Mouse (Mus musculus) gastrocnemius, postnatal 36 days (tissue): ENCODE results near the gene Anks1. TPM values are rescaled to one million over a fixed set of nuclear protein-coding genes. Genes with fewer than 3 reads are reported as not detected.

Source experiments
- DNase-seq, 2 experiments: peaks; one replicate each; pipeline ENCODE4 v3.0.0; 2022
- intact Hi-C: fragments of 180-260 bp; cut with DNase I; formaldehyde crosslinking; loops from one replicate; pipeline ENCODE4 v1.15.1; 2025
- total RNA-seq, 2 experiments: library from RNA; stranded (reverse); gene quantifications; 2 replicates each; pipeline ENCODE4 v1.2.3; 2021

Anks1 gene
- total RNA-seq, 2 experiments from 2014 or later, result 7.8 to 13.0 TPM

DNA sequence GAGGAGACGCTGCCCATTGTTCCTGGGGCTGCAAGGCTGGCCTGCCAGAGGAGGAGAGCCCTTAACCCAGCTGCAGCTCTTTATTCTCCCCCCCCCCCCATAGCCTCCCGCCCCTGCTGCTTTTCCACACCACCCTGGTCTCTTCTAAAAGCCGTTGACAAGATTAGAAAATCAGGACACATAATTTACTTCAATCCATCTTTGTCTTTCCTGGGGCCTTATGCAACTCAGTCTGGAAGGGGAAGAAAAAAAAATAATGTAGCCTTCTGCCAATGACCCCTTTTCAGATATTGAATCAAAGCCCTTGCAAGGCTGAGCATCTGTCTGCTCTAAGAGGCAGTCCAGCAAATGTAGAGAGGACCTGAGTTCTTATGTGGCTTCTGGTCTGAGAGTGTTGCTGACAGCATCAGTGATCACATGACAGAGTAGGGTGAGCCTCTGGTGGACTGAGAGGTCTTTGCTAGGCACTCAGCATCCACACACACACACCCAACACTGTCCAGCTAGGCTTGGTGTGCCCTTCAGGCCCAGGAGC is 124.0 kb downstream of the Anks1 start:
- intact Hi-C loops, result no loop called here
- no peak for DNase-seq

DNA sequence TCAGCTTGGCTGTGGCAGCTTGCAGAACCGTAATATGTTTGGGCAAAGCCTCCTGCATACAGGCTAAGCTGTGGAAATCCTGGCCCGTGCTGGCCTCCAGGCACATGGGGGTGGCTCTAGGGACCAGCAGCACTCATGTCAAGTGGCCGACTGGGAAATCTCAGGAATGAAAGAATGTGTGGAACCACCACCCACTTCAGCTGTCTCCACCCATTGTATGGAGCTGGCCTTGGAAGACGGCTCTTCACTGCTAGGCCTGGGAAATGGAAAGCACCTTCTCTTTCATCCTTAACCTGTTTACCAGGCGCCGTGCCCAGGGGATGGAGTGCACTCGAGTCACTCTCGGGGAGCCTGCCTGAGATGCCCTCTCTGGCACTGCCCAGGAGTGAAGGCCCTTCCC is 125.9 kb downstream of the Anks1 start:
- DNase-seq, result no peak
- intact Hi-C loops, result no loop called here

GRCm38 (mm10) chr17:28036813-28037756 is 128.0 kb downstream of the Anks1 start:
- no peak for DNase-seq
- intact Hi-C loops, result no loop called here

DNA sequence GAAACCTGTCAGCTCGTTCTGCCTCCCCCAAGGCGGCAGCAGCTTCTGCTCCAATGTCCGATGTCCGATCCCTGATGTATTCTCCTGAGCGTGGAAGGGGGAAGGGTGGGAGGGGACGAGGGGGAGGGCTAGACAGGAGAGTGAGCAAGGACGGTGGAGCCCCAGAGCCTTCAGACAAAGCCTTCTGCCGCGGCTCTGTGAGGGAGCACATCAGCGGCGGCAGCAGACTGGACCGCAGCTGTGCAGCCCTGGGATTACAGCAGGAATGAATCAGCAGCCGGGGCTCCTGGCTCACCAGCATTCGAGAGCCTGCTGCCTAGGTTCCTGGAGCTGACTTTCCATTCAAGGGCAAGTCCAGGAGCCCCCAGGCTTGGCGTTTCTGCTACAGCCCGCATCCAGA is 131.5 kb downstream of the Anks1 start:
- no peak for DNase-seq
- intact Hi-C loops, result loop anchor here (5.0 kb wide), 2 partner anchors 33 to 48 kb away; no protein-coding TSS in a partner anchor

GRCm38 (mm10) chr17:28041298-28041697 is 132.2 kb downstream of the Anks1 start:
- intact Hi-C loops, result loop anchor here (5.0 kb wide), 2 partner anchors 34 to 49 kb away; no protein-coding TSS in a partner anchor
- DNase-seq, result no peak

- intact Hi-C loops, result loop anchor here (5.0 kb wide), 2 partner anchors 35 to 50 kb away; no protein-coding TSS in a partner anchor
- no peak for DNase-seq
Observed at GRCm38 (mm10) chr17:28042299-28042771, 133.2 kb downstream of the Anks1 start.

GRCm38 (mm10) chr17:28047017-28047416 is 137.9 kb downstream of the Anks1 start:
- DNase-seq, result no peak
- intact Hi-C loops, result no loop called here

DNA sequence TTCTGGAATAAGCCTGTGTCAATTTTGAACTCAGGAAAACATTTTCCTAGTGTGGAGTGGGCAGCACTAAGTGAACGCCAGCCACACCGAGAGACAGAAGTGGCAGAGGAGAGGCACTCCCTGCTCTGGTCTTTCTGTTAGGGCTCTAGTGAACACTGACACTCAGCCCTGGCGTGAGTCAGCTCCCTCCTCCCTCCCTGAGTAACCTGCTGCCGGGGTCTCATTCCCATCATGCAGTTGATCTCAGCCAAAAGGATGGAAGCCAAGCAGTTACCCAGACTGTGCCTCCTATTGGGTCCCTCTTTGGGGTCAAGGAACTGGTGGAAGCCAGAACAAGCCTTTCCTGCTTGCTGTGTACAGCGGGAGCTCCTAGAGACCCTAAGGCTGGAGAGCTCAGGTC is 138.4 kb downstream of the Anks1 start:
- intact Hi-C loops, result no loop called here
- DNase-seq, result no peak

DNA sequence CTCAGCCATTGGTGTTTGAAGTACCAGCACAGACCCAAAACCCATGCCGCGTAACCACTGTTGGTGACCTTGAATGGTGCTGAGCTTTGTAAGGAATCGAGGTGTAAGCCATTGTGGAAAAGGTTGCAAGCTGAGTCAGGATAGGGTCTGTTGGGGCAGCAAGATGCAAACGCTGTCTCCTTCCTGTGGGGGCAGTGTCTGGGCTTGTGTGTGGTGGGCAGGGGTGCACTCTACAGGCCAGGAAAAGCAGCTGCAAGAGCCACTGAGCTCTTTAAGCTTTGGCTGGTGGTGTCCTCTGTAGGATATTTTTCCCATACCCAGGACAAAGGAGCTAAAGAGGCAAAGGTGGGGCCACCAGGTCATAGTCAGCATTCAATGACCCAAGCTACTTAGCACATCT is 139.3 kb downstream of the Anks1 start:
- intact Hi-C loops, result no loop called here
- DNase-seq, result no peak

DNA sequence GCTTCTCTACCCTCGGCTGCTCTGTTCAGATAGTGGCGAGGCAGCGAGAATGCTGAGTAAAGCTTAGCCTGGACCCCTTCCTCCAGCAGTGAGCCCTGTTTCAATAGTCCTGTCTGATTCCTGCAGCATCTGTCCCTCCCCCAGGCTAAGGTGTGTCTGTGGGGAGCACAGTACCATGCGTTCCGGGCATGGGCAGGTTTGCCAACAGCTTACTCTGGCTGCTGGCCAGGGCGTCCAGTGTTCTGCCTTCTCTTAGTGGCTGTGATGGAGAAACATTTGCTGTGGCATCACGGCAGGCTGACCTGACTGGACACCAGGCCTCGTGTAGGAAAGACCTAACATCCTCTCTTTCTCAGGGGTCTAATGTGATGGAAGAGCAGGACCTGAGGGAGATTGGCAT is 141.1 kb downstream of the Anks1 start:
- intact Hi-C loops, result no loop called here

DNA sequence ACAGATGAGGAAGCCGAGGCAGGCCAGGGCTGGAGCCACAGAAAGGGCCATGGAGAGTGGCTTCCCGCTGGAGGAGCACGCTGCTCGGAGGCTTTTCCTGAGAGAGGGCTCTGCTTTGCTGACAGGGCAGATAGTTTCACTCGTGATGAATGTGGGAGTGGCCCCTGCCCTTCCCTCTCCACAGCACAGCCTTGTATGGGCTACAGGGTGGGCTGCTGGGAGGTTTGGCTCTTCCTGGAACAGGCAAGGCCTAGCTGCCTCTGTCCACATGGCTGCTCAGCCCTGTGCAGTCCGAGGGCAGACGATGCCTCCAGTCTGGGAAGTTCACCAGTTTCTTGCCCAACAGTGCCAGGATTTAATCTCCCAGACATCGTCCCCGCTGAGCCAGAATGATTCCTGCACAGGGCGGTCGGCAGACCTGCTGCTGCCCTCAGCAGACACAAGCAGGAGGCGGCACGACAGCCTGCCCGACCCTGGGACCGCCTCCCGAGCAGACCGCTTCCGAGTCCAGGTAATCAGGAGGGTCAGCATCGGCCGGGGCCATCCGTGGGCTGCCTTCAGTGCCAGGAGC is 143.3 kb downstream of the Anks1 start:
- no peak for DNase-seq

More for the DNA sequence above, 141.1 kb downstream of the Anks1 start:
- no peak for DNase-seq

GRCm38 (mm10) chr17:28058346-28058745 is 149.2 kb downstream of the Anks1 start:
- no peak for DNase-seq
- intact Hi-C loops, result no loop called here

More for the DNA sequence above, 143.3 kb downstream of the Anks1 start:
- intact Hi-C loops, result no loop called here

GRCm38 (mm10) chr17:28060681-28061080 is 151.6 kb downstream of the Anks1 start:
- intact Hi-C loops, result loop anchor here (2.0 kb wide), 1 partner anchor 72 kb away; no protein-coding TSS in a partner anchor
- DNase-seq, result no peak

- intact Hi-C loops, result loop anchor here (2.0 kb wide), 1 partner anchor 73 kb away; no protein-coding TSS in a partner anchor
- no peak for DNase-seq
Observed at GRCm38 (mm10) chr17:28061472-28061871, 152.4 kb downstream of the Anks1 start.

DNA sequence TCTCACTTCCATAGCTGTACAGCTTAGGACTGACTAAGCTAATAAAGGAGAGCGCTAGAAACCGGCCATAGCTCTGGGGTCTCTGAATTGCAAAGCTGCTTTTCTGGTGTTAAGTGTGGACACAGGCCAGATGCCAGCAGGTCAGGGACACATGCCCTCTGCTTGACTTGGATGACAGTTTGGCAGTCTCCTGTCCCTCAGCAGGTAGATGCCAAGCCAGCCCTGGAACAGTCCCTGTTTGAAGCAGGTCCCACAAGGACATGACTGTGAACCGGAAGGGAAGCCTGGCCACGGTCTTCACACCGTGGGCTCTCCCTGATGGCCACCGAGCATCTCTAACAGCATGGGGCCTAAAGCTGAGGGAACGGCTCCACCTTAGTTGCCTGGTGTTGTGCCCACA is 153.6 kb downstream of the Anks1 start:
- no peak for DNase-seq
- intact Hi-C loops, result no loop called here

GRCm38 (mm10) chr17:28063163-28063562 is 154.1 kb downstream of the Anks1 start:
- intact Hi-C loops, result no loop called here

GRCm38 (mm10) chr17:28067303-28067702 is 158.2 kb downstream of the Anks1 start:
- intact Hi-C loops, result no loop called here
- no peak for DNase-seq

More at GRCm38 (mm10) chr17:28063163-28063562, 154.1 kb downstream of the Anks1 start:
- no peak for DNase-seq

GRCm38 (mm10) chr17:28069446-28069845 is 160.3 kb downstream of the Anks1 start:
- no peak for DNase-seq
- intact Hi-C loops, result no loop called here

GRCm38 (mm10) chr17:28070256-28070655 is 161.2 kb downstream of the Anks1 start:
- no peak for DNase-seq
- intact Hi-C loops, result no loop called here

DNA sequence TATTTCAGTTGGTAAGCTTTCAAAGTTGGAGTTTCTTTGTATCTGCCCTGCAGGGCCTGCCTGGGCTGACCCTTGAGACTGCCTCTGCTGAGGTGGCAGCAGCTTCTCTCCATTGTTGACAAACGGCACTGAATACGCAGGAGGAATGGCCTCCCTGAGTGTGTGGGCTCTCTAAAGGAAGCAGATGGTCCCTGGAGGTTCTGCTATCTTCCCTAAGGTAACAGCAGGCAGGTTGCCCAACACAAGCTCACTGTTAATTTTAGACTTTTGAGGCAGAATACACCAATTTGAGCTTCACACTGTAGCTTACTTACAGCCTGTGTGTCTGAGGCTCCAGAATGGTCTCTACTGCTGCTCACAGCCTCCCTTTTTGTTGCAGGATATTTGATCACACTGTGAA is 163.6 kb downstream of the Anks1 start:
- DNase-seq, result no peak
- intact Hi-C loops, result no loop called here

DNA sequence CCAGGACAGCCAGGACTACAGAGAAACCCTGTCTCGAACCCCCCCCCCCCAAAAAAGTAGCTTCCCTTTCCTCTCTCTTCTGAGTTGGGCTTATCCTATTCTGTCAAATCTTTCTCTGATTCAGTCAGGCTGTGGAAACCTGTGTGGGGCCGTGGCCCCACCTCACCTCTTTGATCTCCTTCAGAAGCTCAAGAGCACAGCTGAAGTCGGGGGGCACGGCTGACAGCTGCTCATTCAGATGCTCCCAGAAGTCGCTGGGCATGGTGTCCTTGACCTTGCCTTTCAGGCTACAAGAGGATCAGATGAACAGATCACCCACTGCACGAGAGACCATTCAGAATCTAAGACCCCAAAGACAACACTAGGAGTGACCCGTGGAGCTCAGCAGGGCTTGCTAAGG is 165.4 kb downstream of the Anks1 start:
- DNase-seq, result no peak
- intact Hi-C loops, result no loop called here
